Mouse (Mus musculus) CH12.LX (cell line): Measurements from ENCODE around the gene Cpsf4. TPM values are rescaled to one million over a fixed set of nuclear protein-coding genes. Genes with fewer than 3 reads are reported as not detected.
A peak's percentile ranks its signal among the peaks of the same experiment; 100 is the strongest.
"Not testable (repeated sequence)": the region's sequence is repeated elsewhere in the genome, so short reads cannot be mapped to it uniquely, and the experiment has no call there.

ENCODE experiments used
- DNase-seq: peaks from one replicate; pipeline ENCODE4 v3.0.0-alpha.2; 2013; ENCODE audit errors: extremely low read depth
- H3K27ac ChIP-seq: 2 replicates; pipeline ENCODE4 v1.5.1; 2012; ENCODE audit warnings: low read depth, mild to moderate bottlenecking, control low read depth, moderate library complexity; ENCODE audit not compliant: insufficient read depth
- H3K27me3 ChIP-seq: replicated peaks from 2 replicates; pipeline ENCODE3; 2012; ENCODE audit warnings: inconsistent platforms
- H3K36me3 ChIP-seq, 2 experiments: replicated peaks in 1 of 2; 2 replicates each; pipeline versions ENCODE3 to v1.6.1; 2012; ENCODE audit warnings: inconsistent platforms in 1 of 2, low read length in 1 of 2, mild to moderate bottlenecking in 1 of 2, mixed read lengths in 1 of 2, moderate library complexity in 1 of 2; ENCODE audit not compliant: control insufficient read depth in 1 of 2, insufficient read depth in 1 of 2
- H3K4me1 ChIP-seq, 2 experiments: 2 replicates each; pipeline ENCODE4 v1.6.1; 2012; ENCODE audit warnings: inconsistent platforms in 1 of 2, moderate library complexity in 1 of 2; ENCODE audit not compliant: insufficient read depth in 2 of 2, control insufficient read depth in 1 of 2
- H3K4me2 ChIP-seq: 2 replicates; pipeline ENCODE4 v1.6.1; 2012; ENCODE audit warnings: low read depth, mild to moderate bottlenecking, control low read depth; ENCODE audit not compliant: poor library complexity, insufficient read depth, severe bottlenecking
- H3K4me3 ChIP-seq, 3 experiments: fragments of 150-350 bp in 1 of 3; sonication (generic) in 1 of 3; replicated peaks in 1 of 3; 2 replicates each; pipeline versions ENCODE3 to v1.5.1; 2011 to 2012; ENCODE audit warnings: low read depth in 2 of 3, low read length in 2 of 3, mild to moderate bottlenecking in 2 of 3, moderate library complexity in 2 of 3, control low read depth in 1 of 3, improper control_type of control experiment in 1 of 3, inconsistent platforms in 1 of 3, mixed read lengths in 1 of 3; ENCODE audit not compliant: poor library complexity in 1 of 3
- H3K79me2 ChIP-seq: replicated peaks from 2 replicates; pipeline ENCODE4 v1.6.1; 2012; ENCODE audit warnings: mild to moderate bottlenecking, moderate library complexity; ENCODE audit not compliant: control insufficient read depth, poor library complexity, insufficient read depth, severe bottlenecking; ENCODE audit errors: extremely low read depth
- H3K9ac ChIP-seq: 2 replicates; pipeline ENCODE4 v1.6.1; 2012; ENCODE audit warnings: low read depth, mild to moderate bottlenecking, control low read depth, moderate library complexity; ENCODE audit not compliant: insufficient read depth
- H3K9me3 ChIP-seq: replicated peaks from 2 replicates; pipeline ENCODE3; 2012; ENCODE audit warnings: low read length, inconsistent platforms, mixed read lengths
- CHD1 ChIP-seq: IDR thresholded peaks from 2 replicates; pipeline ENCODE4 v1.6.1; 2012; ENCODE audit warnings: low read depth, low read length, improper control_type of control experiment, inconsistent platforms
- CTCF ChIP-seq, 2 experiments: IDR thresholded peaks in 1 of 2; conservative IDR thresholded peaks in 1 of 2; 2 replicates each; pipeline ENCODE4 v1.5.1; 2011 to 2012; ENCODE audit warnings: low read depth in 2 of 2, low read length in 2 of 2, improper control_type of control experiment in 1 of 2, inconsistent platforms in 1 of 2, mild to moderate bottlenecking in 1 of 2, moderate library complexity in 1 of 2
- GABPA ChIP-seq: IDR thresholded peaks from 2 replicates; pipeline ENCODE4 v1.6.1; 2012; ENCODE audit warnings: low read depth, low read length, improper control_type of control experiment, inconsistent platforms; ENCODE audit not compliant: insufficient replicate concordance
- HCFC1 ChIP-seq: IDR thresholded peaks from 2 replicates; pipeline ENCODE4 v1.6.1; 2012; ENCODE audit warnings: low read depth, mild to moderate bottlenecking, inconsistent platforms, low read length, improper control_type of control experiment
- JUN ChIP-seq: IDR thresholded peaks from 2 replicates; pipeline ENCODE4 v1.6.1; 2011; ENCODE audit warnings: low read depth, mild to moderate bottlenecking, low read length, improper control_type of control experiment, moderate library complexity; ENCODE audit not compliant: insufficient read depth
- JUND ChIP-seq: conservative IDR thresholded peaks from 2 replicates; pipeline ENCODE4 v1.6.1; 2011; ENCODE audit warnings: low read depth, low read length, improper control_type of control experiment
- MAZ ChIP-seq: IDR thresholded peaks from 2 replicates; pipeline ENCODE4 v1.6.1; 2012; ENCODE audit warnings: low read depth, mild to moderate bottlenecking, inconsistent platforms, low read length, improper control_type of control experiment, moderate library complexity
- NELFE ChIP-seq: IDR thresholded peaks from 2 replicates; pipeline ENCODE4 v1.6.1; 2011; ENCODE audit warnings: low read depth, low read length, improper control_type of control experiment
- PAX5 ChIP-seq: IDR thresholded peaks from 2 replicates; pipeline ENCODE4 v1.6.1; 2012; ENCODE audit warnings: low read length, inconsistent platforms, mixed read lengths
- POLR2AphosphoS2 ChIP-seq: IDR thresholded peaks from 2 replicates; pipeline ENCODE4 v1.6.1; 2011; ENCODE audit warnings: low read depth, low read length, improper control_type of control experiment
- RCOR1 ChIP-seq: conservative IDR thresholded peaks from 2 replicates; pipeline ENCODE4 v1.6.1; 2012; ENCODE audit warnings: low read depth, mild to moderate bottlenecking, inconsistent platforms, low read length, improper control_type of control experiment
- SIN3A ChIP-seq: IDR thresholded peaks from 2 replicates; pipeline ENCODE4 v1.6.1; 2012; ENCODE audit warnings: low read length, improper control_type of control experiment, inconsistent platforms
- dilution Hi-C: fragments of 300-500 bp; cut with MboI; formaldehyde crosslinking; loops from 2 replicates; pipeline ENCODE4 v1.14.3; 2020; ENCODE audit warnings: low sequenced_read_pairs; ENCODE audit not compliant: extremely low pct_unique_long_range_greater_than_20kb, extremely low pct_ligation_motif_present
- in situ Hi-C: fragments of 300-500 bp; cut with MboI; formaldehyde crosslinking; loops from 3 replicates; pipeline ENCODE4 v1.14.3; 2019; ENCODE audit warnings: low sequenced_read_pairs, low pct_ligation_motif_present, low pct_unique_long_range_greater_than_20kb, mixed read lengths
- polyA plus RNA-seq: library from polyadenylated mRNA; unstranded; fragments of >175 nt; gene quantifications from 2 replicates; pipeline ENCODE4 v1.2.1, GENCODE M21; 2012; ENCODE audit warnings: low read depth; ENCODE audit not compliant: insufficient read length
- total RNA-seq, 2 experiments: library from RNA; depleted of rRNA; stranded (reverse); fragments of 300-350 nt in 1 of 2; fragments of >200 nt in 1 of 2; gene quantifications; 2 replicates each; pipeline ENCODE4 v1.2.3; 2012 to 2014

The Cpsf4 gene
- total and polyA plus RNA-seq, 3 experiments = 56.3 to 70.7 (median 59.2) TPM

GRCm38 (mm10) chr5:145133275-145133674 lies 33.7 kb upstream of the Cpsf4 start:
- peaks cover 8 to 11% of the 10 kb centered on the region in 2 experiments; a peak in 2 of 4 replicates for H3K4me1 ChIP-seq
- peaks cover 27% of the 10 kb centered on the region for H3K79me2 ChIP-seq
- H3K9ac ChIP-seq, in situ Hi-C loops, H3K4me2 ChIP-seq, H3K4me3 ChIP-seq, H3K27me3 ChIP-seq, dilution Hi-C loops, H3K27ac ChIP-seq, DNase-seq, H3K9me3 ChIP-seq: not testable (repeated sequence)
- H3K36me3 ChIP-seq = peaks cover 78 to 93% of the 10 kb centered on the region in 2 experiments
- TF ChIP-seq CTCF (conservative IDR thresholded peaks at IDR 0.05 in 1 of 2, IDR thresholded peaks at IDR 0.05 in 1 of 2; ENCODE audit: low read depth in 2 of 2, low read length in 2 of 2) = peak in 1 of 2 experiments; percentile 61; a peak in 2 of 4 replicates
- 0 out of 2 replicates have a peak, but pooled peaks have one; percentile 45 for TF ChIP-seq POLR2AphosphoS2

- DNase-seq = no peak
- H3K36me3 ChIP-seq = peaks cover 48 to 68% of the 10 kb centered on the region in 2 experiments
- H3K9me3 ChIP-seq = no peaks in the 10 kb centered on the region
- in situ Hi-C loops = no loop called here
- H3K27me3 ChIP-seq = no peaks in the 10 kb centered on the region
- peaks cover 10 to 42% of the 10 kb centered on the region in 2 experiments; a peak in 2 of 4 replicates for H3K4me1 ChIP-seq
- H3K4me2 ChIP-seq = peak overlapping the region; percentile 88
- H3K27ac ChIP-seq = no peak overlapping the region
- dilution Hi-C loops = no loop called here
- H3K9ac ChIP-seq = peak overlapping the region; percentile 59
- TF ChIP-seq JUN = no peak
- no peak for TF ChIP-seq GABPA
- no peak for TF ChIP-seq PAX5
- TF ChIP-seq RCOR1 = no peak
- no peak for TF ChIP-seq JUND
- no peak for TF ChIP-seq CTCF (conservative IDR thresholded peaks at IDR 0.05 in 1 of 2, IDR thresholded peaks at IDR 0.05 in 1 of 2; ENCODE audit: low read depth in 2 of 2, low read length in 2 of 2)
- TF ChIP-seq NELFE = no peak
- no peak for TF ChIP-seq CHD1
- no peak for TF ChIP-seq SIN3A
- no peak for TF ChIP-seq HCFC1
- TF ChIP-seq MAZ = no peak
- TF ChIP-seq, all 38 proteins: peak for 0
- Histone ChIP-seq H3K79me2 (peaks cover 74% of the 10 kb centered on the region), H3K4me3 (peak overlapping the region; percentile 71 to 93 (median 86))
Observed at GRCm38 (mm10) chr5:145138836-145139235, 28.2 kb upstream of the Cpsf4 start.
